Mouse (Mus musculus) adrenal gland, postnatal 0 days (tissue): ENCODE measurements around the gene Vmn1r101. TPM values are rescaled to one million over a fixed set of nuclear protein-coding genes. Genes with fewer than 3 reads are reported as not detected.

Experiments
- polyA plus RNA-seq: library from polyadenylated mRNA; unstranded; fragments of >200 nt; fragmentation: Nextera tagmentation; extraction: Ambion mirVana; gene quantifications from 2 replicates; pipeline ENCODE4 v1.2.1, GENCODE M21; 2015

Gene Vmn1r101
- not detected in 2 replicates for polyA plus RNA-seq

DNA sequence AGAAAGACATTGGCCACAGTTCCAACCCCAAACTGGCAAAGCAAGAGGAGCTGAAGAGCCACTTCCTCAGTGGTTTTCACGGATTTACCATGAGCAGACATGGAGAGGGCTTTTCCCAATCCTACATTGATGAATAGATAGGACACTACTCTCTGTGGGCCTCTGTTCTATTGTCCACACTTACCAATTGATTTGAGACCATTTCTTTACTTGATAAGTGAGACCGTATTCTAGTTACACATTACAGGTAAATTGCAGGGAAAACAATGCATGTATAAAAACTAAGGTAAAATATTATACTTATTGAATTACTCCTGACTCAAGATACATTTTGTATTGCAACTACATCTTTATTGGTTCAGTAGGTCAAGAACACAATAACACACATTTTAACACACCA lies at the start of gene Vmn1r101:
TSS of gene Vmn1r101 (minus strand) at position 101 of the 400 bp plus-strand sequence.

DNA sequence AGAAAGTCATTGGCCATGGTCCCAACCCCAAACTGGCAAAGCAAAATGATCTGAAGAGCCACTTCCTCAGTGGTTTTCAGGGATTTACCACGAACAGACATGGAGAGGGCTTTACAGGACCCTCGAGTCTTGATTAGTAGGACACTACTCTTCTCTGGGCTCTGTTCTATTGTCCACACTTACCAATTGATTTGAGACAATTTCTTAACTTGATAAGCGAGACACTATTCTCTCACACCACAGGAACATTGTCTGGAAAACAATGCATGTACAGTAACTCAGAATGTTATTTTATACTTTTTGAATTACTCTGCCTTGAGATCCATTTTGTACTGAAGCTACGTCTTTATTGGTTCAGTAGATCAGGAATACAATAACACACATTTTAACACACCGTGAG lies 32.4 kb upstream of the Vmn1r101 start, which contains the start of gene Gm10670:
TSS of gene Gm10670 (minus strand) at position 101 of the 400 bp plus-strand sequence.

DNA sequence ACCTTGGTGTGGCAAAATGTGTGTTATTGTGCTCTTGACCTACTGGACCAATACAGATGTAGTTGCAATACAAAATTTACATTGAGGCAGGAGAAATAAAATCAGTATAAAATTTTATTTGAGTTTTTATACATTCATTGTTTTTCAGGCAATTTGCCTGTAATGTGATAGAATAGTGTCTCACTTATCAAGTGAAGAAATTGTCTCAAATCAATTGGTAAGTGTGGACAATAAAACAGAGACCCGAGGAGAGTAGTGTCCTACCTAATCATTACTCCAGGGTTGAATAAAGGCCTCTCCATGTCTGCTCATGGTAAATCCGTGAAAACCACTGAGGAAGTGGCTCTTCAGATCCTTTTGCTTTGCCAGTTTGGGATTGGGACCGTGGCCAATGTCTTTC lies 24.8 kb downstream of the Vmn1r101 start, which contains the start of gene Vmn1r100:
TSS of gene Vmn1r100 (plus strand) at position 301 of the 400 bp plus-strand sequence.

Other genes starting within 250 kb of the Vmn1r101 start
- gene Vmn1r95, start 248.9 kb downstream of the Vmn1r101 start, polyA plus RNA-seq = not detected in 2 replicates
- not detected in 2 replicates for gene Gm6164, start 237.0 kb downstream of the Vmn1r101 start, polyA plus RNA-seq
- gene Gm4498, start 208.8 kb downstream of the Vmn1r101 start, polyA plus RNA-seq = not detected in 2 replicates
- not detected in 2 replicates for gene Gm5890, start 179.8 kb downstream of the Vmn1r101 start, polyA plus RNA-seq
- gene Gm4133, start 108.5 kb downstream of the Vmn1r101 start, polyA plus RNA-seq = not detected in 2 replicates
- not detected in 2 replicates for gene Gm5728, start 67.2 kb downstream of the Vmn1r101 start, polyA plus RNA-seq
- not detected in 2 replicates for gene Vmn1r100, start 24.7 kb downstream of the Vmn1r101 start, polyA plus RNA-seq
- not detected in 2 replicates for gene Gm10670, start 32.3 kb upstream of the Vmn1r101 start, polyA plus RNA-seq
- not detected in 2 replicates for gene Vmn1r103, start 67.9 kb upstream of the Vmn1r101 start, polyA plus RNA-seq
- gene Vmn1r104, start 91.2 kb upstream of the Vmn1r101 start, polyA plus RNA-seq = not detected in 2 replicates
- gene Gm5726, start 103.2 kb upstream of the Vmn1r101 start, polyA plus RNA-seq = not detected in 2 replicates
- gene Gm4141, start 133.6 kb upstream of the Vmn1r101 start, polyA plus RNA-seq = not detected in 2 replicates
- 0.16 TPM in 1 of 2 replicates, not detected in the other for gene Gm4513, start 156.4 kb upstream of the Vmn1r101 start, polyA plus RNA-seq
- not detected in 2 replicates for gene Vmn1r107, start 226.3 kb upstream of the Vmn1r101 start, polyA plus RNA-seq